Mouse (Mus musculus) forebrain, embryonic 12.5 days (tissue): ENCODE results near the gene Mcu. TPM values are rescaled to one million over a fixed set of nuclear protein-coding genes. Genes with fewer than 3 reads are reported as not detected.
A peak's percentile ranks its signal among the peaks of the same experiment; 100 is the strongest.

Experiments
- ATAC-seq: fragments of 200-750 bp; cut with Nextera tagmentation; 2 replicates; pipeline ENCODE4 v1.8.0; 2017; ENCODE audit warnings: moderate TSS enrichment; ENCODE audit not compliant: low FRiP score
- H3K27ac ChIP-seq: fragments of 300-500 bp; sonication (generic); 2 replicates; pipeline ENCODE4 v1.5.1; 2016; ENCODE audit warnings: mild to moderate bottlenecking
- H3K27me3 ChIP-seq: fragments of 300-500 bp; sonication (generic); 2 replicates; pipeline ENCODE4 v1.6.1; 2016; ENCODE audit warnings: mild to moderate bottlenecking
- H3K36me3 ChIP-seq: fragments of 300-500 bp; sonication (generic); replicated peaks from 2 replicates; pipeline ENCODE4 v1.6.1; 2016; ENCODE audit warnings: mild to moderate bottlenecking
- H3K4me1 ChIP-seq: fragments of 300-500 bp; sonication (generic); 2 replicates; pipeline ENCODE4 v1.6.1; 2016
- H3K4me2 ChIP-seq: fragments of 300-500 bp; sonication (generic); 2 replicates; pipeline ENCODE4 v1.6.1; 2016; ENCODE audit warnings: mild to moderate bottlenecking, moderate library complexity
- H3K4me3 ChIP-seq: fragments of 300-500 bp; sonication (generic); replicated peaks from 2 replicates; pipeline ENCODE4 v1.5.1; 2016; ENCODE audit warnings: mild to moderate bottlenecking
- H3K9ac ChIP-seq: fragments of 300-500 bp; sonication (generic); 2 replicates; pipeline ENCODE4 v1.6.1; 2016; ENCODE audit warnings: mild to moderate bottlenecking
- H3K9me3 ChIP-seq: fragments of 300-500 bp; sonication (generic); 2 replicates; pipeline ENCODE4 v1.6.1; 2016
- WGBS: fragments of 180-500 bp; shearing (Covaris S2); methylation state at CpG from one replicate; pipeline ENCODE4 v1.1.7; 2016; 5-methylcytosine and 5-hydroxymethylcytosine counted together
- polyA plus RNA-seq: library from polyadenylated mRNA; unstranded; fragments of >200 nt; fragmentation: Nextera tagmentation; extraction: Ambion mirVana; gene quantifications from 2 replicates; pipeline ENCODE4 v1.2.1, GENCODE M21; 2016

The Mcu gene
- polyA plus RNA-seq, 1 experiment from 2014 or later = 16.1 TPM

GRCm38 (mm10) chr10:59562511-59562910 is 54.0 kb downstream of the Mcu start:
- WGBS = 86% methylated on average over 4 of the region's 4 CpGs
- H3K36me3 ChIP-seq = no peaks in the 10 kb centered on the region
- H3K4me2 ChIP-seq = no peak overlapping the region
- H3K27me3 ChIP-seq = no peaks in the 10 kb centered on the region
- H3K9me3 ChIP-seq = no peaks in the 10 kb centered on the region
- no peak overlapping the region for H3K9ac ChIP-seq
- ATAC-seq = no peak
- peaks cover 8% of the 10 kb centered on the region; the same call in 1 of the 2 replicates for H3K4me1 ChIP-seq
- no peak overlapping the region for H3K27ac ChIP-seq
- H3K4me3 ChIP-seq = no peak overlapping the region

- H3K9me3 ChIP-seq = no peaks in the 10 kb centered on the region
- H3K27ac ChIP-seq = no peak overlapping the region
- 81% methylated on average over 5 of the region's 5 CpGs for WGBS
- no peaks in the 10 kb centered on the region for H3K27me3 ChIP-seq
- no peak overlapping the region for H3K9ac ChIP-seq
- no peak for ATAC-seq
- no peaks in the 10 kb centered on the region for H3K36me3 ChIP-seq
- no peak overlapping the region for H3K4me2 ChIP-seq
- 0 out of 2 replicates have a peak, but pooled peaks cover 2% of the 10 kb centered on the region for H3K4me1 ChIP-seq
- no peak overlapping the region for H3K4me3 ChIP-seq
These were observed 56.4 kb downstream of the Mcu start for GRCm38 (mm10) chr10:59560126-59560525.

- Histone ChIP-seq H3K9me3 (no peaks in the 10 kb centered on the region), H3K4me3 (no peak overlapping the region), H3K27ac (no peak overlapping the region), H3K36me3 (no peaks in the 10 kb centered on the region), H3K4me2 (no peak overlapping the region), H3K27me3 (no peaks in the 10 kb centered on the region), H3K9ac (no peak overlapping the region), H3K4me1 (0 out of 2 replicates have a peak, but pooled peaks cover 2% of the 10 kb centered on the region)
- ATAC-seq = no peak
- WGBS = 71% methylated on average over 4 of the region's 4 CpGs
These were observed 57.9 kb downstream of the Mcu start for GRCm38 (mm10) chr10:59558602-59559001.

- Histone ChIP-seq H3K27ac (no peak overlapping the region), H3K4me3 (no peak overlapping the region), H3K9me3 (no peaks in the 10 kb centered on the region), H3K27me3 (no peaks in the 10 kb centered on the region), H3K36me3 (no peaks in the 10 kb centered on the region), H3K4me2 (no peak overlapping the region), H3K4me1 (0 out of 2 replicates have a peak, but pooled peaks cover 2% of the 10 kb centered on the region), H3K9ac (no peak overlapping the region)
- no peak for ATAC-seq
- 88% methylated on average over 5 of the region's 5 CpGs for WGBS
These were observed 58.3 kb downstream of the Mcu start for GRCm38 (mm10) chr10:59558164-59558563.

- 46% methylated on average over 5 of the region's 5 CpGs for WGBS
- Histone ChIP-seq H3K9me3 (no peaks in the 10 kb centered on the region), H3K4me3 (no peak overlapping the region), H3K27me3 (no peaks in the 10 kb centered on the region), H3K4me2 (no peak overlapping the region), H3K36me3 (no peaks in the 10 kb centered on the region), H3K9ac (no peak overlapping the region), H3K4me1 (0 out of 2 replicates have a peak, but pooled peaks cover 2% of the 10 kb centered on the region), H3K27ac (no peak overlapping the region)
- ATAC-seq = no peak
These were observed 60.0 kb downstream of the Mcu start for GRCm38 (mm10) chr10:59556541-59556940.

- H3K4me2 ChIP-seq = no peak overlapping the region
- WGBS = 100% methylated on average over 1 of the region's 1 CpGs
- H3K4me3 ChIP-seq = no peak overlapping the region
- 0 out of 2 replicates have a peak, but pooled peaks cover 2% of the 10 kb centered on the region for H3K4me1 ChIP-seq
- no peaks in the 10 kb centered on the region for H3K27me3 ChIP-seq
- H3K27ac ChIP-seq = no peak overlapping the region
- ATAC-seq = no peak
- no peaks in the 10 kb centered on the region for H3K9me3 ChIP-seq
- H3K36me3 ChIP-seq = no peaks in the 10 kb centered on the region
- no peak overlapping the region for H3K9ac ChIP-seq
These were observed 62.2 kb downstream of the Mcu start for GRCm38 (mm10) chr10:59554243-59554642.

- Histone ChIP-seq H3K4me3 (no peak overlapping the region), H3K9me3 (no peaks in the 10 kb centered on the region), H3K27me3 (no peaks in the 10 kb centered on the region), H3K27ac (no peak overlapping the region), H3K4me1 (peaks cover 11% of the 10 kb centered on the region), H3K4me2 (no peak overlapping the region), H3K36me3 (no peaks in the 10 kb centered on the region), H3K9ac (no peak overlapping the region)
- 60% methylated on average over 1 of the region's 1 CpGs for WGBS
- no peak for ATAC-seq
These were observed 64.0 kb downstream of the Mcu start for GRCm38 (mm10) chr10:59552456-59552855.

GRCm38 (mm10) chr10:59548768-59549333 is 67.6 kb downstream of the Mcu start:
- H3K36me3 ChIP-seq = no peaks in the 10 kb centered on the region; the same call in 1 of the 2 replicates
- H3K9ac ChIP-seq = no peak overlapping the region
- H3K4me1 ChIP-seq = peaks cover 11% of the 10 kb centered on the region
- ATAC-seq = 0 out of 2 replicates have a peak, but pooled peaks have one; percentile 36
- 0 out of 2 replicates have a peak, but pooled peaks cover 3% of the 10 kb centered on the region for H3K9me3 ChIP-seq
- no peak overlapping the region for H3K4me2 ChIP-seq
- WGBS = 80% methylated on average over 11 of the region's 11 CpGs
- no peak overlapping the region for H3K4me3 ChIP-seq
- H3K27ac ChIP-seq = no peak overlapping the region
- no peaks in the 10 kb centered on the region for H3K27me3 ChIP-seq

- no peak overlapping the region for H3K4me3 ChIP-seq
- WGBS = 46% methylated on average over 6 of the region's 6 CpGs
These were observed 68.3 kb downstream of the Mcu start for GRCm38 (mm10) chr10:59548211-59548610.

GRCm38 (mm10) chr10:59547426-59547825 is 69.1 kb downstream of the Mcu start:
- peaks cover 11% of the 10 kb centered on the region for H3K4me1 ChIP-seq
- H3K27ac ChIP-seq = peak overlapping the region; percentile 42; the same call in 1 of the 2 replicates
- H3K27me3 ChIP-seq = no peaks in the 10 kb centered on the region
- no peak for ATAC-seq
- WGBS = 14% methylated on average over 7 of the region's 7 CpGs
- H3K4me3 ChIP-seq = no peak overlapping the region
- H3K36me3 ChIP-seq = no peaks in the 10 kb centered on the region; the same call in 1 of the 2 replicates
- no peak overlapping the region for H3K4me2 ChIP-seq
- H3K9me3 ChIP-seq = 0 out of 2 replicates have a peak, but pooled peaks cover 3% of the 10 kb centered on the region
- no peak overlapping the region for H3K9ac ChIP-seq

More at GRCm38 (mm10) chr10:59548211-59548610, 68.3 kb downstream of the Mcu start:
- Histone ChIP-seq H3K36me3 (no peaks in the 10 kb centered on the region; the same call in 1 of the 2 replicates), H3K4me1 (peaks cover 11% of the 10 kb centered on the region), H3K4me2 (no peak overlapping the region), H3K9ac (no peak overlapping the region), H3K27ac (no peak overlapping the region), H3K9me3 (0 out of 2 replicates have a peak, but pooled peaks cover 3% of the 10 kb centered on the region), H3K27me3 (no peaks in the 10 kb centered on the region)
- no peak for ATAC-seq

- Histone ChIP-seq H3K9ac (no peak overlapping the region), H3K4me2 (no peak overlapping the region), H3K4me1 (peaks cover 12% of the 10 kb centered on the region), H3K9me3 (0 out of 2 replicates have a peak, but pooled peaks cover 3% of the 10 kb centered on the region), H3K27me3 (peaks cover under 1% of the 10 kb centered on the region; the same call in 1 of the 2 replicates), H3K27ac (no peak overlapping the region), H3K36me3 (no peaks in the 10 kb centered on the region; the same call in 1 of the 2 replicates), H3K4me3 (no peak overlapping the region)
- WGBS = 95% methylated on average over 7 of the region's 7 CpGs
- ATAC-seq = no peak
These were observed 71.3 kb downstream of the Mcu start for GRCm38 (mm10) chr10:59545169-59545568.

GRCm38 (mm10) chr10:59543351-59543750 is 73.1 kb downstream of the Mcu start:
- no peak overlapping the region for H3K27ac ChIP-seq
- no peak overlapping the region for H3K9ac ChIP-seq
- H3K36me3 ChIP-seq = no peaks in the 10 kb centered on the region; the same call in 1 of the 2 replicates
- H3K27me3 ChIP-seq = peaks cover 5% of the 10 kb centered on the region; the same call in 1 of the 2 replicates
- no peak for ATAC-seq
- WGBS = 92% methylated on average over 9 of the region's 9 CpGs
- 0 out of 2 replicates have a peak, but pooled peaks cover 3% of the 10 kb centered on the region for H3K9me3 ChIP-seq
- H3K4me1 ChIP-seq = peaks cover 29% of the 10 kb centered on the region
- no peak overlapping the region for H3K4me2 ChIP-seq
- no peak overlapping the region for H3K4me3 ChIP-seq

GRCm38 (mm10) chr10:59541466-59541865 is 75.0 kb downstream of the Mcu start:
- WGBS = 90% methylated on average over 11 of the region's 11 CpGs
- ATAC-seq = no peak
- Histone ChIP-seq H3K4me3 (no peak overlapping the region), H3K27ac (no peak overlapping the region), H3K36me3 (no peaks in the 10 kb centered on the region; the same call in 1 of the 2 replicates), H3K4me1 (peaks cover 22% of the 10 kb centered on the region), H3K4me2 (no peak overlapping the region), H3K27me3 (peaks cover 5% of the 10 kb centered on the region; the same call in 1 of the 2 replicates), H3K9ac (no peak overlapping the region), H3K9me3 (0 out of 2 replicates have a peak, but pooled peaks cover 3% of the 10 kb centered on the region)
